Mouse (Mus musculus) c-Kit-positive CD71-positive TER-119-negative erythroid progenitor cells, embryonic 14.5 days (primary cell): ENCODE data around the gene Atg5.

ENCODE experiments used
- DNase-seq: peaks from one replicate; pipeline ENCODE4 v3.0.0-alpha.2; 2013; ENCODE audit warnings: low read depth

Gene Atg5

GRCm38 (mm10) chr10:44315276-44315675 lies 47.1 kb downstream of the Atg5 start:
- no peak for DNase-seq

- DNase-seq: no peak
These were observed 48.4 kb downstream of the Atg5 start for GRCm38 (mm10) chr10:44316280-44317270.

GRCm38 (mm10) chr10:44322166-44322565 lies 54.0 kb downstream of the Atg5 start:
- no peak for DNase-seq

GRCm38 (mm10) chr10:44323070-44323775 lies 55.1 kb downstream of the Atg5 start:
- DNase-seq: no peak

GRCm38 (mm10) chr10:44323836-44324235 lies 55.7 kb downstream of the Atg5 start:
- DNase-seq: no peak

GRCm38 (mm10) chr10:44325551-44326500 lies 57.7 kb downstream of the Atg5 start:
- DNase-seq: no peak

- DNase-seq: no peak
These were observed 58.9 kb downstream of the Atg5 start for GRCm38 (mm10) chr10:44327057-44327456.

GRCm38 (mm10) chr10:44328347-44328746 lies 60.2 kb downstream of the Atg5 start:
- DNase-seq: peak; percentile 49

GRCm38 (mm10) chr10:44330717-44331116 lies 62.6 kb downstream of the Atg5 start:
- no peak for DNase-seq

- DNase-seq: no peak
These were observed 63.3 kb downstream of the Atg5 start for GRCm38 (mm10) chr10:44331469-44331868.

GRCm38 (mm10) chr10:44332656-44333055 lies 64.5 kb downstream of the Atg5 start:
- peak; percentile 41 for DNase-seq

GRCm38 (mm10) chr10:44336641-44337382 lies 68.7 kb downstream of the Atg5 start:
- DNase-seq: peak; percentile 51

- no peak for DNase-seq
These were observed 70.4 kb downstream of the Atg5 start for GRCm38 (mm10) chr10:44338571-44338970.

- no peak for DNase-seq
These were observed 71.2 kb downstream of the Atg5 start for GRCm38 (mm10) chr10:44339326-44339725.

- no peak for DNase-seq
These were observed 72.8 kb downstream of the Atg5 start for GRCm38 (mm10) chr10:44340928-44341327.

- no peak for DNase-seq
These were observed 73.8 kb downstream of the Atg5 start for GRCm38 (mm10) chr10:44341826-44342521.

- DNase-seq: no peak
These were observed 75.2 kb downstream of the Atg5 start for GRCm38 (mm10) chr10:44343351-44343750.

- DNase-seq: no peak
These were observed 79.5 kb downstream of the Atg5 start for GRCm38 (mm10) chr10:44347549-44348172.

GRCm38 (mm10) chr10:44348474-44349415 lies 80.6 kb downstream of the Atg5 start:
- no peak for DNase-seq
